Mouse (Mus musculus) stomach, postnatal 0 days (tissue): Measurements from ENCODE around the gene Nfasc.

Source experiments
- CTCF ChIP-seq: IDR thresholded peaks from 2 replicates; pipeline ENCODE4 v1.5.1; 2016; ENCODE audit warnings: antibody characterized with exemption, low read depth, mild to moderate bottlenecking, moderate library complexity
- EP300 ChIP-seq: optimal IDR thresholded peaks from 2 replicates; pipeline ENCODE3; 2016; ENCODE audit warnings: antibody characterized with exemption

DNA sequence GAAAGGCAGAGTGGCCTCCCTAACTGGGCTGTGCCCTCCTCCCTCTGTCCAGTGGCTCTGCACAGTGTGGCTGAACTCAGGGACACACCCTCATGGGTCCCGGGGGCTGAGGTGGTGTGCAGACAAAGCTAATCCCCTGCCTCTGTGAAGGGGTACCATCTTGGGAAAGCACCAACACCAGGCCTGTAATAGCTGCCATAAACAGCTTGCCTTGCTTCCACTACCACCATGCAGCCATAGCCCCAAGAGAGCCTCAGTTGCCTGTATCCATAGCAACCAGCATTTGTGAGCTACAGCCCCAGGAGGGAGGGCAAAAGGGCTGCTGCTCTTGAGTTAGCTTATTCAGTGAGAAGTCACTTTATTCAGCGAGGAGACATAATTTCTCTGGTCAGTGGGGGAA, 45.4 kb downstream of the Nfasc start:
- TF ChIP-seq CTCF, result no peak
- TF ChIP-seq EP300, result no peak
